Mouse (Mus musculus) fat pad, adult 2 months (tissue): ENCODE data around the gene Tjap1.
A peak's percentile ranks its signal among the peaks of the same experiment; 100 is the strongest.

Experiments used
- DNase-seq: peaks from one replicate; pipeline ENCODE4 v3.0.0-alpha.2; 2011; ENCODE audit warnings: low read depth, low spot score; ENCODE audit errors: extremely low read depth

Tjap1 gene

GRCm38 (mm10) chr17:46282483-46283123 is at the start of gene Tjap1:
Gene Tjap1 (minus strand): TSS chr17:46283026.
- no peak for DNase-seq

GRCm38 (mm10) chr17:46328723-46329122 is 45.9 kb upstream of the Tjap1 start:
- DNase-seq = no peak

GRCm38 (mm10) chr17:46327906-46328534 is 45.2 kb upstream of the Tjap1 start, which contains the start of gene Abcc10:
Gene Abcc10 (minus strand): TSS chr17:46328352.
- peak; percentile 70 for DNase-seq

- DNase-seq = no peak
Observed at GRCm38 (mm10) chr17:46327413-46327905, 44.6 kb upstream of the Tjap1 start.

- no peak for DNase-seq
Observed at GRCm38 (mm10) chr17:46322046-46322823, 39.4 kb upstream of the Tjap1 start.

GRCm38 (mm10) chr17:46320492-46320891 is 37.7 kb upstream of the Tjap1 start:
- DNase-seq = no peak

- DNase-seq = no peak
Observed at GRCm38 (mm10) chr17:46315813-46316212, 33.0 kb upstream of the Tjap1 start.

- DNase-seq = no peak
Observed at GRCm38 (mm10) chr17:46313135-46313715, 30.4 kb upstream of the Tjap1 start.

- DNase-seq = no peak
Observed at GRCm38 (mm10) chr17:46310515-46310914, 27.7 kb upstream of the Tjap1 start.

GRCm38 (mm10) chr17:46309835-46310234 is 27.0 kb upstream of the Tjap1 start:
- DNase-seq = no peak

GRCm38 (mm10) chr17:46306956-46307355 is 24.1 kb upstream of the Tjap1 start:
- no peak for DNase-seq

- no peak for DNase-seq
Observed at GRCm38 (mm10) chr17:46304184-46304583, 21.4 kb upstream of the Tjap1 start.

GRCm38 (mm10) chr17:46301892-46302291 is 19.1 kb upstream of the Tjap1 start:
- no peak for DNase-seq

GRCm38 (mm10) chr17:46298220-46298913 is 15.5 kb upstream of the Tjap1 start:
- DNase-seq = no peak

GRCm38 (mm10) chr17:46297364-46298219 is 14.8 kb upstream of the Tjap1 start, which contains the start of gene Dlk2:
Gene Dlk2 (plus strand): TSS chr17:46297421.
- DNase-seq = no peak

GRCm38 (mm10) chr17:46297028-46297363 is 14.2 kb upstream of the Tjap1 start:
- no peak for DNase-seq

GRCm38 (mm10) chr17:46296601-46297000 is 13.8 kb upstream of the Tjap1 start:
- DNase-seq = no peak

GRCm38 (mm10) chr17:46287678-46288095 is 4.9 kb upstream of the Tjap1 start:
- no peak for DNase-seq

- no peak for DNase-seq
Observed at GRCm38 (mm10) chr17:46285407-46285806, 2.6 kb upstream of the Tjap1 start.

- no peak for DNase-seq
Observed at GRCm38 (mm10) chr17:46284653-46285052, 1.8 kb upstream of the Tjap1 start.
